Mouse (Mus musculus): ENCODE data around the gene Gm48551.

GRCm38 (mm10) chr10:81365672-81366476, 18.4 kb upstream of the Gm48551 start, which contains the start of gene 4930404N11Rik:
- no peak for TF ChIP-seq POLR2A (IDR thresholded peaks at IDR 0.05; ENCODE audit: borderline replicate concordance, low read depth, low read length)
- no peak for TF ChIP-seq CTCF (IDR thresholded peaks at IDR 0.05; ENCODE audit: low read depth, low read length)

All from bone marrow macrophage, adult 2 months (primary cell).